Mouse (Mus musculus): ENCODE results near the gene Sobp. TPM values are rescaled to one million over a fixed set of nuclear protein-coding genes. Genes with fewer than 3 reads are reported as not detected.

Gene Sobp
- polyA plus RNA-seq, 1 experiment = 0.95 TPM

GRCm38 (mm10) chr10:43123422-43123821 is 50.9 kb downstream of the Sobp start:
- no peaks in the 10 kb centered on the region for H3K4me1 ChIP-seq (ENCODE audit: control insufficient read depth, insufficient read depth, insufficient read length, low read length)
- no peak overlapping the region for H3K27ac ChIP-seq (replicated peaks; ENCODE audit: low read depth, low read length)

GRCm38 (mm10) chr10:43120688-43121450 is 53.5 kb downstream of the Sobp start:
- Histone ChIP-seq H3K4me1 (ENCODE audit: control insufficient read depth, insufficient read depth, insufficient read length, low read length) (no peaks in the 10 kb centered on the region), H3K27ac (replicated peaks; ENCODE audit: low read depth, low read length) (no peak overlapping the region), H3K4me3 (ENCODE audit: insufficient read depth, low read depth, low read length) (no peak overlapping the region)

More at GRCm38 (mm10) chr10:43123422-43123821, 50.9 kb downstream of the Sobp start:
- H3K4me3 ChIP-seq (ENCODE audit: insufficient read depth, low read depth, low read length) = no peak overlapping the region

- no peak overlapping the region for H3K4me3 ChIP-seq (ENCODE audit: insufficient read depth, low read depth, low read length)
- no peaks in the 10 kb centered on the region for H3K4me1 ChIP-seq (ENCODE audit: control insufficient read depth, insufficient read depth, insufficient read length, low read length)
- no peak overlapping the region for H3K27ac ChIP-seq (replicated peaks; ENCODE audit: low read depth, low read length)
Observed at GRCm38 (mm10) chr10:43116083-43116927, 58.0 kb downstream of the Sobp start.

- Histone ChIP-seq H3K27ac (replicated peaks; ENCODE audit: low read depth, low read length) (no peak overlapping the region), H3K4me3 (ENCODE audit: insufficient read depth, low read depth, low read length) (no peak overlapping the region), H3K4me1 (ENCODE audit: control insufficient read depth, insufficient read depth, insufficient read length, low read length) (no peaks in the 10 kb centered on the region)
Observed at GRCm38 (mm10) chr10:43112296-43112695, 62.0 kb downstream of the Sobp start.

GRCm38 (mm10) chr10:43106616-43107015 is 67.7 kb downstream of the Sobp start:
- Histone ChIP-seq H3K4me3 (ENCODE audit: insufficient read depth, low read depth, low read length) (no peak overlapping the region), H3K4me1 (ENCODE audit: control insufficient read depth, insufficient read depth, insufficient read length, low read length) (no peaks in the 10 kb centered on the region), H3K27ac (replicated peaks; ENCODE audit: low read depth, low read length) (no peak overlapping the region)

GRCm38 (mm10) chr10:43106196-43106595 is 68.1 kb downstream of the Sobp start:
- Histone ChIP-seq H3K27ac (replicated peaks; ENCODE audit: low read depth, low read length) (no peak overlapping the region), H3K4me1 (ENCODE audit: control insufficient read depth, insufficient read depth, insufficient read length, low read length) (no peaks in the 10 kb centered on the region), H3K4me3 (ENCODE audit: insufficient read depth, low read depth, low read length) (no peak overlapping the region)

- Histone ChIP-seq H3K4me1 (ENCODE audit: control insufficient read depth, insufficient read depth, insufficient read length, low read length) (no peaks in the 10 kb centered on the region), H3K27ac (replicated peaks; ENCODE audit: low read depth, low read length) (no peak overlapping the region), H3K4me3 (ENCODE audit: insufficient read depth, low read depth, low read length) (no peak overlapping the region)
Observed at GRCm38 (mm10) chr10:43100513-43100912, 73.8 kb downstream of the Sobp start.

- Histone ChIP-seq H3K4me3 (ENCODE audit: insufficient read depth, low read depth, low read length) (no peak overlapping the region), H3K4me1 (ENCODE audit: control insufficient read depth, insufficient read depth, insufficient read length, low read length) (no peaks in the 10 kb centered on the region), H3K27ac (replicated peaks; ENCODE audit: low read depth, low read length) (no peak overlapping the region)
Observed at GRCm38 (mm10) chr10:43099229-43099628, 75.1 kb downstream of the Sobp start.

- no peak overlapping the region for H3K27ac ChIP-seq (replicated peaks; ENCODE audit: low read depth, low read length)
- no peak overlapping the region for H3K4me3 ChIP-seq (ENCODE audit: insufficient read depth, low read depth, low read length)
- H3K4me1 ChIP-seq (ENCODE audit: control insufficient read depth, insufficient read depth, insufficient read length, low read length) = no peaks in the 10 kb centered on the region
Observed at GRCm38 (mm10) chr10:43097755-43098154, 76.6 kb downstream of the Sobp start.

- H3K27ac ChIP-seq (replicated peaks; ENCODE audit: low read depth, low read length) = no peak overlapping the region
- H3K4me1 ChIP-seq (ENCODE audit: control insufficient read depth, insufficient read depth, insufficient read length, low read length) = no peaks in the 10 kb centered on the region
- no peak overlapping the region for H3K4me3 ChIP-seq (ENCODE audit: insufficient read depth, low read depth, low read length)
Observed at GRCm38 (mm10) chr10:43096614-43097013, 77.7 kb downstream of the Sobp start.

- H3K4me1 ChIP-seq (ENCODE audit: control insufficient read depth, insufficient read depth, insufficient read length, low read length) = no peaks in the 10 kb centered on the region
- no peak overlapping the region for H3K27ac ChIP-seq (replicated peaks; ENCODE audit: low read depth, low read length)
- H3K4me3 ChIP-seq (ENCODE audit: insufficient read depth, low read depth, low read length) = no peak overlapping the region
Observed at GRCm38 (mm10) chr10:43094537-43094936, 79.8 kb downstream of the Sobp start.

GRCm38 (mm10) chr10:43093440-43093839 is 80.9 kb downstream of the Sobp start:
- no peak overlapping the region for H3K27ac ChIP-seq (replicated peaks; ENCODE audit: low read depth, low read length)
- H3K4me3 ChIP-seq (ENCODE audit: insufficient read depth, low read depth, low read length) = no peak overlapping the region
- H3K4me1 ChIP-seq (ENCODE audit: control insufficient read depth, insufficient read depth, insufficient read length, low read length) = no peaks in the 10 kb centered on the region

- Histone ChIP-seq H3K27ac (replicated peaks; ENCODE audit: low read depth, low read length) (no peak overlapping the region), H3K4me3 (ENCODE audit: insufficient read depth, low read depth, low read length) (no peak overlapping the region), H3K4me1 (ENCODE audit: control insufficient read depth, insufficient read depth, insufficient read length, low read length) (no peaks in the 10 kb centered on the region)
Observed at GRCm38 (mm10) chr10:43090040-43090439, 84.3 kb downstream of the Sobp start.

- H3K27ac ChIP-seq (replicated peaks; ENCODE audit: low read depth, low read length) = no peak overlapping the region
- H3K4me3 ChIP-seq (ENCODE audit: insufficient read depth, low read depth, low read length) = no peak overlapping the region
- H3K4me1 ChIP-seq (ENCODE audit: control insufficient read depth, insufficient read depth, insufficient read length, low read length) = no peaks in the 10 kb centered on the region
Observed at GRCm38 (mm10) chr10:43087421-43087820, 86.9 kb downstream of the Sobp start.

- Histone ChIP-seq H3K4me1 (ENCODE audit: control insufficient read depth, insufficient read depth, insufficient read length, low read length) (no peaks in the 10 kb centered on the region), H3K27ac (replicated peaks; ENCODE audit: low read depth, low read length) (no peak overlapping the region), H3K4me3 (ENCODE audit: insufficient read depth, low read depth, low read length) (no peak overlapping the region)
Observed at GRCm38 (mm10) chr10:43086888-43087287, 87.4 kb downstream of the Sobp start.

- no peak overlapping the region for H3K4me3 ChIP-seq (ENCODE audit: insufficient read depth, low read depth, low read length)
- H3K27ac ChIP-seq (replicated peaks; ENCODE audit: low read depth, low read length) = no peak overlapping the region
- no peaks in the 10 kb centered on the region for H3K4me1 ChIP-seq (ENCODE audit: control insufficient read depth, insufficient read depth, insufficient read length, low read length)
Observed at GRCm38 (mm10) chr10:43084087-43084366, 90.3 kb downstream of the Sobp start.

Measured in brown adipose tissue, adult 24 weeks (tissue).